Mouse (Mus musculus): Measurements from ENCODE around the gene Rgs12. TPM values are rescaled to one million over a fixed set of nuclear protein-coding genes. Genes with fewer than 3 reads are reported as not detected.

The Rgs12 gene
- polyA plus RNA-seq, 1 experiment from 2014 or later = 56.3 TPM

DNA sequence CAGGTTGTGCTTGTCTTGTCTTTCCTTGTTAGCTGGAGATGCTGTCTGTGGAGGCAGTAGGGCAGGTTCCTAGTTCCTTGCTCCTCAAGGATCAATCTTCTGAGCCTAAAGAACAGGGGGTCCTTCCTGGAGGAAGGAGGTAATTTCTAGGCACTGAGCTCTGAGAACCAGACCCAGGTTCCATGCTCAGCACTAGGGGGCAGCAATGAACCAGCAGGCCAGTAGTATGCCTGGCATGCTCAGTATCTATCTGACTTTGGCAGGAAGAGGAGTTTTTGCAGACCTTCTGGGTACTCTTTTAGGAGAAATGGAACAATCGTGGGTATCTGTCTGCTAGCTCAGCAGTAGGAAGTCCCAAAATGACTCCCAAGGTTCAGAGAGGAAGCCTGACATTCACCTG, 33.4 kb upstream of the Rgs12 start:
- 10% methylated on average over 1 of the region's 1 CpGs for WGBS
- Histone ChIP-seq H3K9me3 (no peaks in the 10 kb centered on the region), H3K27ac (no peak overlapping the region), H3K27me3 (no peaks in the 10 kb centered on the region), H3K4me2 (replicated peaks) (no peak overlapping the region), H3K4me3 (no peak overlapping the region), H3K36me3 (no peaks in the 10 kb centered on the region), H3K9ac (no peak overlapping the region), H3K4me1 (0 out of 2 replicates have a peak, but pooled peaks cover 3% of the 10 kb centered on the region)
- ATAC-seq (ENCODE audit: insufficient number of reproducible peaks, insufficient read depth, low FRiP score, low TSS enrichment) = no peak

DNA sequence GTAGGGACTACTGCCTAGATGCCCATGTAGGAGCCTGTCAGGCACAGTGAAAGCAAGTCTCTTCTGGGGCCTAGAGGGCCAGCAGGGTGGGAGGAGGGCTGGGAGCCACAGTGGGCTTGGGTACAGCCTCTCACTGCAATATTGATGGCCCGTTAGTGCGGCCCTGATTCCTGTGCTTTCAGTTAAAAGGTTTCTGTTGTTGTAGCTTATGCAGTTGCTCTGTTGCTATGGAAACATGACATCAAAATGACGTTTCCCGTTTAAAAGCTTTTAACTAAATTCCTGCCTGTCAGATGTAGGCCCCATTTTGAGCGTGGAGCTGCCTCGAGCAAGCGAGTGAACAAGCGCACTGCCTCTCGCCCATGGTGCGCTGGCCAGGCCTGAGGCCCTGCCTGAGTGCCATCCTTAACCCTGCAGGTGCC, 32.0 kb upstream of the Rgs12 start:
- H3K36me3 ChIP-seq = no peaks in the 10 kb centered on the region
- H3K9ac ChIP-seq = no peak overlapping the region
- 65% methylated on average over 10 of the region's 10 CpGs for WGBS
- H3K4me3 ChIP-seq = no peak overlapping the region
- H3K9me3 ChIP-seq = no peaks in the 10 kb centered on the region
- no peaks in the 10 kb centered on the region for H3K27me3 ChIP-seq
- H3K4me1 ChIP-seq = 0 out of 2 replicates have a peak, but pooled peaks cover 3% of the 10 kb centered on the region
- no peak overlapping the region for H3K27ac ChIP-seq
- H3K4me2 ChIP-seq (replicated peaks) = no peak overlapping the region
- ATAC-seq (ENCODE audit: insufficient number of reproducible peaks, insufficient read depth, low FRiP score, low TSS enrichment) = no peak

GRCm38 (mm10) chr5:34918785-34919184, 30.5 kb upstream of the Rgs12 start:
- no peak for ATAC-seq (ENCODE audit: insufficient number of reproducible peaks, insufficient read depth, low FRiP score, low TSS enrichment)
- Histone ChIP-seq H3K4me2 (replicated peaks) (no peak overlapping the region), H3K4me3 (no peak overlapping the region), H3K9ac (no peak overlapping the region), H3K27me3 (no peaks in the 10 kb centered on the region), H3K27ac (no peak overlapping the region), H3K9me3 (no peaks in the 10 kb centered on the region), H3K36me3 (peaks cover 7% of the 10 kb centered on the region), H3K4me1 (0 out of 2 replicates have a peak, but pooled peaks cover 3% of the 10 kb centered on the region)
- WGBS = 80% methylated on average over 3 of the region's 3 CpGs

DNA sequence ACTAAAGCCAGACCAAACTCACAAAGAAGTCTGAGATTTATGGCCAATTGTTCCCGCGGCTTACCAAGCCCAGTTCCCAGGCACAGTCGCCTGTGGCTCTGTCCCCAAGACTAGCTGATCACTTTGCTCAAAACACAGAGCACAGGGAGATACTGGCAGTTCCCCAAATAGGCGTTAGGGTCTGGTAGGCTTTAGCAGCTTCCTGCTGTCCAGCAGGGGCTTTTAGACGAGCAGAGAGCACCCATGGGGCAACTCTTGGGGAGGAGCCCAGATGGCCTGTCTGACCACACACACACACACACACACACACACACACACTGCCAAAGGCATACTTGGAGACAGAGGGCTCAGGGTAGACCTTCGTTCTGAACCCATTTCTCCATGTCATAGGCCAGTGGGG, 26.7 kb upstream of the Rgs12 start:
- no peaks in the 10 kb centered on the region for H3K27me3 ChIP-seq
- H3K4me2 ChIP-seq (replicated peaks) = no peak overlapping the region
- H3K4me1 ChIP-seq = no peaks in the 10 kb centered on the region
- no peak overlapping the region for H3K9ac ChIP-seq
- no peak overlapping the region for H3K4me3 ChIP-seq
- WGBS = 74% methylated on average over 6 of the region's 6 CpGs
- H3K9me3 ChIP-seq = no peaks in the 10 kb centered on the region
- peaks cover 14% of the 10 kb centered on the region for H3K36me3 ChIP-seq
- ATAC-seq (ENCODE audit: insufficient number of reproducible peaks, insufficient read depth, low FRiP score, low TSS enrichment) = no peak
- H3K27ac ChIP-seq = no peak overlapping the region

- H3K27ac ChIP-seq = no peak overlapping the region
- 83% methylated on average over 4 of the region's 4 CpGs for WGBS
- no peak overlapping the region for H3K4me2 ChIP-seq (replicated peaks)
- no peak overlapping the region for H3K9ac ChIP-seq
- no peak for ATAC-seq (ENCODE audit: insufficient number of reproducible peaks, insufficient read depth, low FRiP score, low TSS enrichment)
- H3K36me3 ChIP-seq = peaks cover 14% of the 10 kb centered on the region
- no peak overlapping the region for H3K4me3 ChIP-seq
- H3K27me3 ChIP-seq = no peaks in the 10 kb centered on the region
- no peaks in the 10 kb centered on the region for H3K4me1 ChIP-seq
- no peaks in the 10 kb centered on the region for H3K9me3 ChIP-seq
Measured at GRCm38 (mm10) chr5:34923920-34924319, 25.3 kb upstream of the Rgs12 start.

DNA sequence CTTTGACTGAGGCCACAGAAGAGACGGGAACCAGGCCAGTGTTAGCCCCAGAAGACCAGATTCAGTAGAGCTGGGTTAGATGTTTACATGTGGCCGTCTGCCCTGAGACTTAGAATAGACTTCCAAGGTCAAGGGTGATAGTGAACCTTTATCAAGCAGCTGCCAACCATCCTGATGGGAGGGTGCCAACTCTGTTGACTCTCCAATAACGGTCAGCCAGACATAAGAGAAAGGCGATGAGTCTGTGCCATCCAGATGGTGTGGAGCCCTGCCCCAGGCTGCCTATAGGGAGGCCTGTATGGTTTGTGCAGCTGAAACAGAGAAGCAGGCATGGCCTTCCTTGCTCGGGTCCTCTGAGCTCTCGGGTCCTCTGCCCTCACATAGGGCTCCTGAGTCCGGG, 24.7 kb upstream of the Rgs12 start:
- Histone ChIP-seq H3K9me3 (no peaks in the 10 kb centered on the region), H3K9ac (no peak overlapping the region), H3K4me3 (no peak overlapping the region), H3K4me1 (no peaks in the 10 kb centered on the region), H3K27ac (no peak overlapping the region), H3K4me2 (replicated peaks) (no peak overlapping the region), H3K27me3 (no peaks in the 10 kb centered on the region), H3K36me3 (peaks cover 14% of the 10 kb centered on the region)
- WGBS = 87% methylated on average over 7 of the region's 7 CpGs
- ATAC-seq (ENCODE audit: insufficient number of reproducible peaks, insufficient read depth, low FRiP score, low TSS enrichment) = no peak

GRCm38 (mm10) chr5:34927648-34928047, 21.6 kb upstream of the Rgs12 start:
- Histone ChIP-seq H3K4me2 (replicated peaks) (no peak overlapping the region), H3K4me3 (no peak overlapping the region), H3K9me3 (no peaks in the 10 kb centered on the region), H3K27ac (no peak overlapping the region), H3K27me3 (no peaks in the 10 kb centered on the region), H3K9ac (no peak overlapping the region), H3K36me3 (peaks cover 14% of the 10 kb centered on the region), H3K4me1 (peaks cover 18% of the 10 kb centered on the region)
- ATAC-seq (ENCODE audit: insufficient number of reproducible peaks, insufficient read depth, low FRiP score, low TSS enrichment) = no peak
- 87% methylated on average over 4 of the region's 4 CpGs for WGBS

GRCm38 (mm10) chr5:34930151-34930975, 18.9 kb upstream of the Rgs12 start:
- Histone ChIP-seq H3K4me3 (no peak overlapping the region), H3K4me1 (peaks cover 18% of the 10 kb centered on the region), H3K27me3 (no peaks in the 10 kb centered on the region), H3K36me3 (no peaks in the 10 kb centered on the region), H3K9ac (no peak overlapping the region), H3K27ac (0 out of 2 replicates have a peak overlapping the region, but pooled peaks have one; percentile 8), H3K9me3 (no peaks in the 10 kb centered on the region), H3K4me2 (replicated peaks) (no peak overlapping the region)
- 89% methylated on average over 9 of the region's 9 CpGs for WGBS
- no peak for ATAC-seq (ENCODE audit: insufficient number of reproducible peaks, insufficient read depth, low FRiP score, low TSS enrichment)

GRCm38 (mm10) chr5:34931091-34931490, 18.2 kb upstream of the Rgs12 start:
- ATAC-seq (ENCODE audit: insufficient number of reproducible peaks, insufficient read depth, low FRiP score, low TSS enrichment) = no peak
- H3K27ac ChIP-seq = 0 out of 2 replicates have a peak overlapping the region, but pooled peaks have one; percentile 8
- H3K4me1 ChIP-seq = peaks cover 18% of the 10 kb centered on the region
- H3K9ac ChIP-seq = no peak overlapping the region
- no peaks in the 10 kb centered on the region for H3K9me3 ChIP-seq
- H3K4me3 ChIP-seq = no peak overlapping the region
- no peaks in the 10 kb centered on the region for H3K36me3 ChIP-seq
- H3K4me2 ChIP-seq (replicated peaks) = no peak overlapping the region
- 66% methylated on average over 2 of the region's 2 CpGs for WGBS
- no peaks in the 10 kb centered on the region for H3K27me3 ChIP-seq

DNA sequence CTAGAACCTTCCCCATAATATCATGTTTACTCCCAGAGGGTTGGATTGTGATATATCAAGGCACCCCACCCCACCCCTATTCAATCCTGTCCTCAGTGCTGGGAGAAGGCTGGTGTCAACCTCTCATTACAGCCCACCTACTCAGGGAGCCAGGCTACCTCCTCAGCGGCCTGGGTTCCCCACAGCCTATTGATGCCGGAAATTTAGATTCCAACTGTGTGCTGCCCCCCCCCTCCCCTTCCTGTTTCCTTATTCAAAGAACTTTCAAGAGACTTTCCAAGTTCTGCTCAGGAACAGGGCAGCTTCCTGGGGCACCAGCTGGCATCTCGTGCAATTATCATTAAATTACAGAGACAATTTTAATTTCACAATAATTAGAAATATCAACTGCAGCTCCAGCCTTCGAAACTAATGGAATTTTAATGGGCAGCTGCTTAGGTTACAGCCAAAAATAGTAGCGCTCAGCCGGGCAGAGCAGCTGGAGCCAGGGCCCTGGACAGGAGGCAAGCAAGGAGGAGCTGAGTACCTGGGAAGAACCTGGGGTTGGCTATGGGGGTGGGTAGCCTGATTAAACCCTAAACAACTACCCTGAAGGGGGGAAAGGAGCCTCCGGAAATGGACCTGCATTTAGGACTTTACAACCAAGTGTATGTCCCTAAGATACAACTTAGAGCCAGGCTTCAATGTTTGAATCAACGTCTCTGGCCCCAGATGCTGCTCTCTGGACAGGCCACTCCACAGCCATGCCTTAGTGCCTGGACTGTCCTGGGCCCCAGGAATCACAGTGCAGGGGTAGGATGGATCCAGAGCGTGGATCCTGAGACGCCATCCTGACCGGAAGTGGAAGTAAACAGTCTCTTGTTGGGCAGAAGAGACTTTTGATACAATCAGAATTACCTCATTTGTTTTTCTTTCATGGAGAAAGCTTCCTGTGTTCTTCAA, 17.5 kb upstream of the Rgs12 start:
- Histone ChIP-seq H3K4me2 (replicated peaks) (no peak overlapping the region), H3K4me3 (no peak overlapping the region), H3K27me3 (no peaks in the 10 kb centered on the region), H3K27ac (peak overlapping the region; percentile 80), H3K9me3 (no peaks in the 10 kb centered on the region), H3K4me1 (peaks cover 18% of the 10 kb centered on the region), H3K36me3 (no peaks in the 10 kb centered on the region), H3K9ac (no peak overlapping the region)
- 38% methylated on average over 11 of the region's 11 CpGs for WGBS
- no peak for ATAC-seq (ENCODE audit: insufficient number of reproducible peaks, insufficient read depth, low FRiP score, low TSS enrichment)

DNA sequence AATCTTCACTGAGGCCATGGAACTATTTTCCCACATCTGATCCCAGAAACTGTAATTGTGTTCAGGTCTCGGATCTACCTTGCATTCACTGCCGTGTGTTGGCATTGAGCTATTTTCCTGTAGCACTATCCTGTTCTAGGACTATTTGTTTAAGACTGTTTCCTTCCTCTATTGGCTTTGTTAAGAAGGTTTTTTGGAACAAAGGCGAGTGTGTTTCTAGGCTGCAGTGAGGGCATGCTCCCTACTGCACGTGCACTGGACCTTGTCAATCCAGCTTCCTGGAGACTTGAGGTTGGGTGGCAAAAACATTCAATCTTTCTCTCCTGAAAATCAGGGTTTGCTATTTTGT, 16.8 kb upstream of the Rgs12 start:
- H3K27ac ChIP-seq = peak overlapping the region; percentile 80
- H3K4me1 ChIP-seq = peaks cover 18% of the 10 kb centered on the region
- no peak overlapping the region for H3K4me3 ChIP-seq
- WGBS = 30% methylated on average over 4 of the region's 4 CpGs
- H3K36me3 ChIP-seq = no peaks in the 10 kb centered on the region
- H3K4me2 ChIP-seq (replicated peaks) = no peak overlapping the region
- H3K27me3 ChIP-seq = no peaks in the 10 kb centered on the region
- no peaks in the 10 kb centered on the region for H3K9me3 ChIP-seq
- no peak for ATAC-seq (ENCODE audit: insufficient number of reproducible peaks, insufficient read depth, low FRiP score, low TSS enrichment)
- H3K9ac ChIP-seq = no peak overlapping the region

GRCm38 (mm10) chr5:34933461-34933860, 15.8 kb upstream of the Rgs12 start:
- WGBS = 84% methylated on average over 1 of the region's 1 CpGs
- Histone ChIP-seq H3K4me2 (replicated peaks) (no peak overlapping the region), H3K4me3 (no peak overlapping the region), H3K27ac (no peak overlapping the region), H3K27me3 (no peaks in the 10 kb centered on the region), H3K9ac (no peak overlapping the region), H3K4me1 (peaks cover 18% of the 10 kb centered on the region), H3K9me3 (no peaks in the 10 kb centered on the region), H3K36me3 (no peaks in the 10 kb centered on the region)
- no peak for ATAC-seq (ENCODE audit: insufficient number of reproducible peaks, insufficient read depth, low FRiP score, low TSS enrichment)
